Mouse (Mus musculus) MEL (cell line): Measurements from ENCODE around the gene Rnf145. TPM values are rescaled to one million over a fixed set of nuclear protein-coding genes. Genes with fewer than 3 reads are reported as not detected.

ENCODE experiments used
- DNase-seq: peaks from one replicate; pipeline ENCODE4 v3.0.0; 2011; ENCODE audit warnings: low read depth, low spot score
- H3K27ac ChIP-seq: 2 replicates; pipeline ENCODE4 v1.5.1; 2012; ENCODE audit warnings: low read depth, mild to moderate bottlenecking, control low read depth, low read length, moderate library complexity; ENCODE audit not compliant: control insufficient read depth
- H3K27me3 ChIP-seq, 2 experiments: fragments of 150-350 bp in 1 of 2; sonication (generic) in 1 of 2; 2 replicates each; pipeline ENCODE4 v1.6.1; 2012; ENCODE audit warnings: low read length in 2 of 2, mild to moderate bottlenecking in 2 of 2, improper control_type of control experiment in 1 of 2, moderate library complexity in 1 of 2; ENCODE audit not compliant: insufficient read depth in 2 of 2, control insufficient read depth in 1 of 2
- H3K36me3 ChIP-seq, 2 experiments: 2 replicates each; pipeline ENCODE4 v1.6.1; 2012 to 2014; ENCODE audit warnings: low read length in 2 of 2, improper control_type of control experiment in 1 of 2, inconsistent platforms in 1 of 2, mild to moderate bottlenecking in 1 of 2; ENCODE audit not compliant: insufficient read depth in 2 of 2, control insufficient read depth in 1 of 2
- H3K4me1 ChIP-seq, 2 experiments: fragments of 150-350 bp in 1 of 2; sonication (generic) in 1 of 2; 2 replicates each; pipeline ENCODE4 v1.6.1; 2012; ENCODE audit warnings: low read length in 2 of 2, improper control_type of control experiment in 1 of 2, mild to moderate bottlenecking in 1 of 2; ENCODE audit not compliant: insufficient read depth in 2 of 2, control insufficient read depth in 1 of 2
- H3K4me3 ChIP-seq, 2 experiments: fragments of 150-350 bp in 1 of 2; sonication (generic) in 1 of 2; 2 replicates each; pipeline ENCODE4 v1.5.1; 2012; ENCODE audit warnings: low read depth in 2 of 2, low read length in 2 of 2, mild to moderate bottlenecking in 2 of 2, moderate library complexity in 2 of 2, control low read depth in 1 of 2, improper control_type of control experiment in 1 of 2; ENCODE audit not compliant: control insufficient read depth in 1 of 2, insufficient read depth in 1 of 2
- H3K79me2 ChIP-seq: 2 replicates; pipeline ENCODE4 v1.6.1; 2012; ENCODE audit warnings: mild to moderate bottlenecking, low read length, moderate library complexity; ENCODE audit not compliant: control insufficient read depth, poor library complexity, insufficient read depth
- H3K9ac ChIP-seq: 2 replicates; pipeline ENCODE4 v1.6.1; 2012; ENCODE audit warnings: low read depth, mild to moderate bottlenecking, control low read depth, low read length, moderate library complexity; ENCODE audit not compliant: control insufficient read depth, poor library complexity, severe bottlenecking
- H3K9me3 ChIP-seq: fragments of 150-350 bp; sonication (generic); replicated peaks from 2 replicates; pipeline ENCODE4 v1.6.1; 2012; ENCODE audit warnings: mild to moderate bottlenecking, low read length, improper control_type of control experiment, moderate library complexity; ENCODE audit not compliant: insufficient read depth
- BHLHE40 ChIP-seq: IDR thresholded peaks from 2 replicates; pipeline ENCODE4 v1.6.1; 2012; ENCODE audit warnings: low read depth, mild to moderate bottlenecking, inconsistent platforms, low read length, improper control_type of control experiment, borderline replicate concordance
- CHD1 ChIP-seq: IDR thresholded peaks from 2 replicates; pipeline ENCODE4 v1.6.1; 2012; ENCODE audit warnings: low read depth, mild to moderate bottlenecking, inconsistent platforms, low read length, improper control_type of control experiment
- E2F4 ChIP-seq: IDR thresholded peaks from 2 replicates; pipeline ENCODE4 v1.6.1; 2011; ENCODE audit warnings: low read depth, low read length, improper control_type of control experiment, borderline replicate concordance
- ELF1 ChIP-seq: IDR thresholded peaks from 2 replicates; pipeline ENCODE4 v1.6.1; 2014; ENCODE audit warnings: low read depth, mild to moderate bottlenecking, inconsistent platforms, low read length, improper control_type of control experiment, moderate library complexity
- ETS1 ChIP-seq: IDR thresholded peaks from 2 replicates; pipeline ENCODE4 v1.6.1; 2012; ENCODE audit warnings: low read depth, mild to moderate bottlenecking, inconsistent platforms, low read length, improper control_type of control experiment, moderate library complexity
- GABPA ChIP-seq: IDR thresholded peaks from 2 replicates; pipeline ENCODE4 v1.6.1; 2012; ENCODE audit warnings: low read depth, mild to moderate bottlenecking, inconsistent platforms, low read length, improper control_type of control experiment, moderate library complexity
- GATA1 ChIP-seq: IDR thresholded peaks from 2 replicates; pipeline ENCODE4 v1.6.1; 2011; ENCODE audit warnings: low read depth, low read length, improper control_type of control experiment
- HCFC1 ChIP-seq: IDR thresholded peaks from 2 replicates; pipeline ENCODE4 v1.6.1; 2012; ENCODE audit warnings: low read depth, mild to moderate bottlenecking, inconsistent platforms, low read length, improper control_type of control experiment, moderate library complexity
- JUND ChIP-seq: IDR thresholded peaks from 2 replicates; pipeline ENCODE4 v1.6.1; 2011; ENCODE audit warnings: low read depth, mild to moderate bottlenecking, improper control_type of control experiment, low read length
- KAT2A ChIP-seq: conservative IDR thresholded peaks from 2 replicates; pipeline ENCODE4 v1.6.1; 2012; ENCODE audit warnings: low read depth, low read length, improper control_type of control experiment, inconsistent platforms
- MAX ChIP-seq: IDR thresholded peaks from 2 replicates; pipeline ENCODE4 v1.6.1; 2011; ENCODE audit warnings: low read length, improper control_type of control experiment
- MAZ ChIP-seq: IDR thresholded peaks from 2 replicates; pipeline ENCODE4 v1.6.1; 2012; ENCODE audit warnings: low read depth, mild to moderate bottlenecking, inconsistent platforms, low read length, improper control_type of control experiment
- MYC ChIP-seq: IDR thresholded peaks from 2 replicates; pipeline ENCODE4 v1.6.1; 2011; ENCODE audit warnings: low read depth, mild to moderate bottlenecking, low read length, improper control_type of control experiment, moderate library complexity
- NELFE ChIP-seq: IDR thresholded peaks from 2 replicates; pipeline ENCODE4 v1.6.1; 2011; ENCODE audit warnings: low read depth, low read length, improper control_type of control experiment
- NRF1 ChIP-seq: IDR thresholded peaks from 2 replicates; pipeline ENCODE4 v1.6.1; 2014; ENCODE audit warnings: low read depth, mild to moderate bottlenecking, inconsistent platforms, low read length, improper control_type of control experiment, moderate library complexity; ENCODE audit not compliant: poor library complexity, insufficient read depth, severe bottlenecking
- POLR2AphosphoS2 ChIP-seq: IDR thresholded peaks from 2 replicates; pipeline ENCODE4 v1.6.1; 2011; ENCODE audit warnings: low read length, improper control_type of control experiment
- POLR2AphosphoS5 ChIP-seq: IDR thresholded peaks from 2 replicates; pipeline ENCODE4 v1.6.1; 2012; ENCODE audit warnings: low read depth, borderline replicate concordance, mild to moderate bottlenecking, inconsistent platforms, low read length, moderate library complexity, mixed read lengths
- RCOR1 ChIP-seq: IDR thresholded peaks from 2 replicates; pipeline ENCODE4 v1.6.1; 2012; ENCODE audit warnings: low read depth, mild to moderate bottlenecking, inconsistent platforms, low read length, improper control_type of control experiment
- SIN3A ChIP-seq: IDR thresholded peaks from 2 replicates; pipeline ENCODE4 v1.6.1; 2012; ENCODE audit warnings: low read length, improper control_type of control experiment, inconsistent platforms
- SMC3 ChIP-seq: IDR thresholded peaks from 2 replicates; pipeline ENCODE4 v1.6.1; 2011; ENCODE audit warnings: low read depth, low read length, improper control_type of control experiment
- TAL1 ChIP-seq: IDR thresholded peaks from 2 replicates; pipeline ENCODE4 v1.6.1; 2012; ENCODE audit warnings: mild to moderate bottlenecking, inconsistent platforms, low read length, moderate library complexity, mixed read lengths
- TBP ChIP-seq: IDR thresholded peaks from 2 replicates; pipeline ENCODE4 v1.8.0; 2011; ENCODE audit warnings: low read depth, low read length, improper control_type of control experiment
- USF2 ChIP-seq, 2 experiments: IDR thresholded peaks; 2 replicates each; pipeline ENCODE4 v1.6.1; 2011 to 2012; ENCODE audit warnings: improper control_type of control experiment in 2 of 2, low read length in 2 of 2, borderline replicate concordance in 1 of 2, inconsistent platforms in 1 of 2, low read depth in 1 of 2, mild to moderate bottlenecking in 1 of 2; ENCODE audit not compliant: insufficient read depth in 1 of 2
- ZC3H11A ChIP-seq: IDR thresholded peaks from 2 replicates; pipeline ENCODE4 v1.6.1; 2012; ENCODE audit warnings: low read depth, mild to moderate bottlenecking, inconsistent platforms, low read length, improper control_type of control experiment
- ZKSCAN1 ChIP-seq: IDR thresholded peaks from 2 replicates; pipeline ENCODE4 v1.6.1; 2012; ENCODE audit warnings: low read depth, mild to moderate bottlenecking, inconsistent platforms, low read length, improper control_type of control experiment, moderate library complexity
- ZMIZ1 ChIP-seq: IDR thresholded peaks from 2 replicates; pipeline ENCODE4 v1.6.1; 2012; ENCODE audit warnings: low read depth, mild to moderate bottlenecking, inconsistent platforms, low read length, improper control_type of control experiment, moderate library complexity
- ZNF384 ChIP-seq: IDR thresholded peaks from 2 replicates; pipeline ENCODE4 v1.6.1; 2012; ENCODE audit warnings: low read depth, mild to moderate bottlenecking, inconsistent platforms, low read length, improper control_type of control experiment
- polyA plus RNA-seq, 2 experiments: library from polyadenylated mRNA; stranded (reverse) in 1 of 2; unstranded in 1 of 2; fragments of >175 nt in 1 of 2; fragments of >200 nt in 1 of 2; gene quantifications; 2 replicates each; pipeline versions ENCODE4 v1.2.1 to v1.2.4; 2012; ENCODE audit warnings: low replicate concordance in 2 of 2, low read depth in 1 of 2; ENCODE audit not compliant: insufficient read length in 2 of 2, insufficient read depth in 1 of 2, missing spikeins in 1 of 2
- total RNA-seq: library from RNA; depleted of rRNA; stranded (reverse); fragments of 300-350 nt; gene quantifications from 2 replicates; pipeline ENCODE4 v1.2.3, GENCODE M21; 2012

Gene Rnf145
- total and polyA plus RNA-seq, 3 experiments = 73.5 to 94.1 TPM; not detected in 1

GRCm38 (mm10) chr11:44494643-44495323 is 24.0 kb upstream of the Rnf145 start:
- Histone ChIP-seq H3K27me3 (no peaks in the 10 kb centered on the region), H3K27ac (no peak overlapping the region), H3K4me3 (no peak overlapping the region), H3K36me3 (no peaks in the 10 kb centered on the region), H3K9me3 (no peaks in the 10 kb centered on the region), H3K4me1 (no peaks in the 10 kb centered on the region; a peak in 1 of 4 replicates), H3K79me2 (no peaks in the 10 kb centered on the region), H3K9ac (no peak overlapping the region)
- no peak for DNase-seq
- TF ChIP-seq GABPA (no peak), ETS1 (no peak), E2F4 (no peak), NELFE (no peak), BHLHE40 (no peak), RCOR1 (no peak), GATA1 (no peak), ZC3H11A (no peak), HCFC1 (no peak), KAT2A (no peak), ZNF384 (no peak), TAL1 (no peak), SIN3A (no peak), ZKSCAN1 (no peak), CHD1 (no peak)

GRCm38 (mm10) chr11:44496217-44496616 is 22.5 kb upstream of the Rnf145 start:
- Histone ChIP-seq H3K27me3 (no peaks in the 10 kb centered on the region), H3K4me1 (no peaks in the 10 kb centered on the region; a peak in 1 of 4 replicates), H3K27ac (no peak overlapping the region), H3K79me2 (no peaks in the 10 kb centered on the region), H3K9ac (no peak overlapping the region), H3K4me3 (no peak overlapping the region), H3K36me3 (no peaks in the 10 kb centered on the region), H3K9me3 (no peaks in the 10 kb centered on the region)
- DNase-seq = no peak
- TF ChIP-seq ZC3H11A (no peak), TBP (no peak), NRF1 (no peak), ELF1 (no peak), RCOR1 (no peak), JUND (no peak), MAZ (no peak), TAL1 (no peak), BHLHE40 (no peak), GABPA (no peak), CHD1 (no peak), SMC3 (no peak), MAX (no peak), POLR2AphosphoS2 (no peak), SIN3A (no peak), MYC (no peak), ZMIZ1 (no peak), POLR2AphosphoS5 (no peak), USF2 (IDR thresholded peaks at IDR 0.05; ENCODE audit: borderline replicate concordance in 1 of 2, insufficient read depth in 1 of 2, low read depth in 1 of 2, low read length in 2 of 2) (no peak)
